Mouse (Mus musculus): ENCODE measurements around the gene Phospho1.
"Not testable (repeated sequence)": the region's sequence is repeated elsewhere in the genome, so short reads cannot be mapped to it uniquely, and the experiment has no call there.

Gene Phospho1

GRCm38 (mm10) chr11:95860071-95860490 is 35.8 kb downstream of the Phospho1 start:
- DNase-seq (ENCODE audit: low read depth): no peak

GRCm38 (mm10) chr11:95861397-95861796 is 37.1 kb downstream of the Phospho1 start:
- DNase-seq (ENCODE audit: low read depth): no peak

GRCm38 (mm10) chr11:95869442-95869841 is 45.1 kb downstream of the Phospho1 start:
- no peak for DNase-seq (ENCODE audit: low read depth)

GRCm38 (mm10) chr11:95869918-95870470 is 45.7 kb downstream of the Phospho1 start:
- no peak for DNase-seq (ENCODE audit: low read depth)

- no peak for DNase-seq (ENCODE audit: low read depth)
Observed at GRCm38 (mm10) chr11:95875804-95876203, 51.5 kb downstream of the Phospho1 start.

GRCm38 (mm10) chr11:95876296-95876695 is 52.0 kb downstream of the Phospho1 start:
- DNase-seq (ENCODE audit: low read depth): no peak

- DNase-seq (ENCODE audit: low read depth): not testable (repeated sequence)
Observed at GRCm38 (mm10) chr11:95879861-95880260, 55.6 kb downstream of the Phospho1 start.

Data from fibroblast of lung, adult 2 months (primary cell).